Mouse (Mus musculus): ENCODE measurements around the gene Olfr190.
"Not testable (repeated sequence)": the region's sequence is repeated elsewhere in the genome, so short reads cannot be mapped to it uniquely, and the experiment has no call there.

DNA sequence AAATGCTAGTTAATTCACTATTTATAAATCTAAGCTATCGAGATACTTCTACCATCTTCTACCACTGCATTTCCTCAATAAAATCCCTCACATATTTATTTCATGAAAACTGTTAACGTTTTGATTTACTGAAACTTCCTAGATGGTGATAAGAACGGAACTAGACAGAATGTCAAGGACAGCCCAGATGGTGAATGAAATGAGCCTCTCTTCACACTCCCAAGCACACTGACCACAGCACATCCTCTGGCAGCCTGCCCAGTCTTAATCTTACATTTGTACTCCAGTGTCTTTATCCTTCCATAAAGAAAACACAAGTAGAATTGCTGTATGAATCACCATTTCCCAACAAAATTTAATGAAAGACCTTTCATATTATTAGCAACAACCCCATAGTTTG, 15.4 kb downstream of the Olfr190 start:
- not testable (repeated sequence) for TF ChIP-seq CTCF, EP300 (IDR thresholded peaks at IDR 0.05)

All from lung, postnatal 0 days (tissue).